Mouse (Mus musculus): ENCODE measurements around the gene Pigyl. TPM values are rescaled to one million over a fixed set of nuclear protein-coding genes. Genes with fewer than 3 reads are reported as not detected.

Pigyl gene
- polyA plus RNA-seq, 1 experiment: 64.8 TPM

DNA sequence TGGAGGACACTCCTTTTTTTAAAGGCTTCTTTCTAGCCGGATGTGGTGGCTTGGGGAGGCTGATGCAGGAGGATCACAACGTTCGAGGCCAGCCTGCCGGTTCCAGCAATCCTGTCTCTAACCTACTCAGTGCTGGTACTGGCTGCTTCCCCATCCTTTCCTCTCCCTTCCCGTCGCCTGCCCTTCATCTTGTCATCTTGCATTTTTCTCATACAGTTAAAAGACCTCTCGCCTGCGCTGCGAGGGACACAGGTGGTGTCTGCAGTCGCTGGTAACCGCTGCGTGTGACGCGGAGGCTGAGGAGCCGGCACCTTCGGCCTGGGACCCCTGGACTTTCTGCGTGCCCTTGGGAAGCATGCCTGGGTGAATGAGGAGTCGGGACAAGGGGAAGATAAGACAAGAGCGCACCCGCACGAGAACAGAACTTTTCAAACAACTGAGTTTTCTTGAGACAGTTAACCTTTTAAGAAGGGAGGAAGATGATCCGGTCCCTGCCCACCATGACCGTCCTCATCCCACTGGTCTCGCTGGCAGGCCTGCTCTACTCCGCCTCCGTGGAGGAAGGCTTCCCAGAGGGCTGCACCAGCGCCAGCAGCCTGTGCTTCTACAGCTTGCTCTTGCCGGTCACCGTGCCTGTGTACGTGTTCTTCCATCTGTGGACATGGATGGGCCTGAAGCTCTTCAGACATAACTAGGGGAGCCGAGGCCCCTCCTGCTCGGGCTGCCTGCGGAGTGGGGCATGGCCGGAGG, 1.0 kb downstream of the Pigyl start:
- H3K4me1 ChIP-seq (ENCODE audit: control insufficient read depth, insufficient read depth, low read length): peaks cover 20% of the 10 kb centered on the region
- TF ChIP-seq CTCF (IDR thresholded peaks at IDR 0.05; ENCODE audit: control insufficient read depth, insufficient read depth, insufficient replicate concordance, low read depth, low read length): no peak
- TF ChIP-seq POLR2A (IDR thresholded peaks at IDR 0.05; ENCODE audit: control insufficient read depth, low read depth, low read length): no peak
- no peaks in the 10 kb centered on the region for H3K27me3 ChIP-seq (ENCODE audit: control insufficient read depth, insufficient read depth, low read length)
- H3K4me3 ChIP-seq (ENCODE audit: control insufficient read depth, low read depth, low read length): peak overlapping the region; percentile 97
- peak overlapping the region; percentile 27; the same call in 1 of the 2 replicates for H3K27ac ChIP-seq (ENCODE audit: control insufficient read depth, insufficient read depth, low read depth, low read length)
- H3K36me3 ChIP-seq (ENCODE audit: control insufficient read depth, insufficient read depth, low read length): no peaks in the 10 kb centered on the region

DNA sequence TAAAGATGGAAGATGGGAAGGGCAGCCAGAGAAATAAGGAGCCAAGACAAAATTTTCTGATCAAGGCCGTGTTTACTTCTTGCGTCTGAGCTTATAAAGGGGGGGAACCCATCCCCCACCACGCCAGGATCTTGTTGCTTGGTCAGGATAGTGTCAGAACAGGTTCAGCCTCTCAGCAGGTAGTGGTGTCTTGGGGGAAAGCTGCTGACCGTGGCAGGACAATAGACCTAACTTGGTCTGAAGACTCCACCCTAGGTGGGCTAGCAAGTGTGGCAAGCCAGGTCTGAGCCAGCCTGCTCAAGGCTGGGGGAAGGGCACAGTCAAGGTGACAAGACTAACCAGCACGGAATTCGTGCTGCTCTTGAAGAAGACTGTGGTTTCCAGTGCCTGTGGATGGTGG, 4.7 kb downstream of the Pigyl start:
- Histone ChIP-seq H3K27ac (ENCODE audit: control insufficient read depth, insufficient read depth, low read depth, low read length) (no peak overlapping the region), H3K4me1 (ENCODE audit: control insufficient read depth, insufficient read depth, low read length) (peaks cover 17% of the 10 kb centered on the region)
- TF ChIP-seq POLR2A (IDR thresholded peaks at IDR 0.05; ENCODE audit: control insufficient read depth, low read depth, low read length) (no peak), CTCF (IDR thresholded peaks at IDR 0.05; ENCODE audit: control insufficient read depth, insufficient read depth, insufficient replicate concordance, low read depth, low read length) (no peak)

DNA sequence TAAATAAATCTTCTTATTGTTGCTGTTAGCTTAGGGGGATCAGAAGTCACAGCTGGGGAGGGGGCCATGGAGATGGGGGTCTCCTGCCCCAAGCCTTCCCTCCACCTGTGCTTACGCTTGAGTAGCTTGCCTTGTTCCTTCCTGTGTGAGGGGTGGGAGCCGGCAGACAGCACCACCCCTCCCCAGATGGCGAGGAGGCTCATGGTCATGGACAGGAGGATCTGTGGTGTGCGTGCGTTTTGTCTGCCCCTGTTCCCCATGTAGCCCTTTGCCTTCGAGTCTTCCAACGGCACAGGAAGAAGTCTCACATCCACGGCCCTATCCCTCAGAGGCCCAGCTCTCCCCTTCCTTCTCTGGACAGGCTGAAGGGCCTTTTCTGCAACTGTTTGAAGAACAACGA, 5.7 kb downstream of the Pigyl start:
- H3K27me3 ChIP-seq (ENCODE audit: control insufficient read depth, insufficient read depth, low read length): no peaks in the 10 kb centered on the region
- no peak overlapping the region for H3K4me3 ChIP-seq (ENCODE audit: control insufficient read depth, low read depth, low read length)
- H3K27ac ChIP-seq (ENCODE audit: control insufficient read depth, insufficient read depth, low read depth, low read length): no peak overlapping the region
- H3K36me3 ChIP-seq (ENCODE audit: control insufficient read depth, insufficient read depth, low read length): no peaks in the 10 kb centered on the region
- TF ChIP-seq POLR2A (IDR thresholded peaks at IDR 0.05; ENCODE audit: control insufficient read depth, low read depth, low read length): no peak
- H3K4me1 ChIP-seq (ENCODE audit: control insufficient read depth, insufficient read depth, low read length): peaks cover 16% of the 10 kb centered on the region

More for the DNA sequence above, 4.7 kb downstream of the Pigyl start:
- Histone ChIP-seq H3K27me3 (ENCODE audit: control insufficient read depth, insufficient read depth, low read length) (no peaks in the 10 kb centered on the region), H3K4me3 (ENCODE audit: control insufficient read depth, low read depth, low read length) (no peak overlapping the region), H3K36me3 (ENCODE audit: control insufficient read depth, insufficient read depth, low read length) (no peaks in the 10 kb centered on the region)

DNA sequence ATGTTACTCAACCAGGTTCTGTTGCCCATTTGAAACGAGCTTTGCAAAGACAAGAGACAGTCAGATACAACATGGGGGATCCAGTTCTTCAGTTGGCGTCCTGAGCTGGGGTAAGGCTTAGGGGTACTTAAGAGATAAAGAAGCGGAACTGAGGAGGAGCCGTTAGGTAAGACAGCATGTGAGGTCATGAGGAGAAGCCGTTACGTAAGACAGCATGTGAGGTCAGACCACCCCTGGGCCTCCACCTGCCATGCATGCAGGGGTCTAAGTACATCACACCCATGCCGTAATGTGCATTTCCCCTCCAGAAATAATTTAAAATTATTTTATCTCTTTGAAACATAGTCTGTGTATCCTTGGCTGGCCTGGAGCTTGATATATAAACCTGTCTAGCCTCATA, 6.3 kb downstream of the Pigyl start:
- Histone ChIP-seq H3K36me3 (ENCODE audit: control insufficient read depth, insufficient read depth, low read length) (no peaks in the 10 kb centered on the region), H3K27ac (ENCODE audit: control insufficient read depth, insufficient read depth, low read depth, low read length) (no peak overlapping the region), H3K4me3 (ENCODE audit: control insufficient read depth, low read depth, low read length) (no peak overlapping the region), H3K4me1 (ENCODE audit: control insufficient read depth, insufficient read depth, low read length) (peaks cover 10% of the 10 kb centered on the region), H3K27me3 (ENCODE audit: control insufficient read depth, insufficient read depth, low read length) (no peaks in the 10 kb centered on the region)
- TF ChIP-seq CTCF (IDR thresholded peaks at IDR 0.05; ENCODE audit: control insufficient read depth, insufficient read depth, insufficient replicate concordance, low read depth, low read length) (no peak), POLR2A (IDR thresholded peaks at IDR 0.05; ENCODE audit: control insufficient read depth, low read depth, low read length) (no peak)

DNA sequence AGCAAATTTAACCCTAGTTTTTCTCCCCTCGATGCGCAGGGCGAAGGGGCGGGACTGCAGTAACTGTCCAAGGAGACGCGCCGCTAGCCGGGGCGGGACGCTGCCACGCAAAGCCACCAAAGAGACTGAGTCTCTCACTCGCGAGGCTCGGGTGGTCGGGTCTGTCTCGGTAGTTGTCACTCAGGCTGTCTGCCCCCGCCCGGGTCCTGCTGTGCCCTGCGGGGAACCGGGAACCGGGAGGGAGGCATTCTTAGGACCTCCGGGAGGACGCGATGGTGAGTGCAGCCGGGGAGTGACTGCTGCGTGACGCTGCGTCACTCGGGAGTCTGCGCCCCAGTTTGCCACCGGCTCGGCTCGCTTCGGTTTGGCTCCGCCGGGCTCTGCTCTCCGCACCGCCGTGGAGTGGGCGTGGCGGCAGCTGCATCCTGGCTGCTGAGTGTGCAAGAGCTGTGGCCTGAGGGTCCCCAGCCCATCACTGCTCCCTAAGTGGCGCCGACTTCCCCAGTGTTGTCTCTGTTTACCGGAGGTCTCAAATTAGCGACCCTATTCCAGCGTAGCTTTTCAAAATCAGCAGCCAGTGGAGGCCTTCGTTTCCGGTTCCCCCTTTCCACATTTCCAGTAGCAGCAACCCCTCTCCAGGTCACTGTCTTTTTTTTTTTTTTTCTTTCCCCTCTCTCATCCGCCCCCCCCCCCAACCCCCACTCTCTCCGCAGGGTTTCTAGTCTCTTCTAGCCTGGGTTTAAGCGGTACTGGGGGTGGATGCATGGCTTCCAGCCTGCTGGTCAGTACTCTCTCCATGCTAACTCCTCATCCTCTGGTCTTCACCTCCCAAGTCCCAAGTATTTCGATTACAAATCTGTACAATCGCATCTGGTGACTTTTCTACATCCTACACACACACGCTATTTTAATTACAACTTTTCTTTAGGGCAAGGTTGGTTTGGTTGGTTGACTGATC, 8.3 kb downstream of the Pigyl start:
- Histone ChIP-seq H3K27ac (ENCODE audit: control insufficient read depth, insufficient read depth, low read depth, low read length) (no peak overlapping the region), H3K27me3 (ENCODE audit: control insufficient read depth, insufficient read depth, low read length) (no peaks in the 10 kb centered on the region), H3K4me3 (ENCODE audit: control insufficient read depth, low read depth, low read length) (peak overlapping the region; percentile 85), H3K36me3 (ENCODE audit: control insufficient read depth, insufficient read depth, low read length) (no peaks in the 10 kb centered on the region), H3K4me1 (ENCODE audit: control insufficient read depth, insufficient read depth, low read length) (peaks cover 4% of the 10 kb centered on the region)
- TF ChIP-seq CTCF (IDR thresholded peaks at IDR 0.05; ENCODE audit: control insufficient read depth, insufficient read depth, insufficient replicate concordance, low read depth, low read length) (no peak), POLR2A (IDR thresholded peaks at IDR 0.05; ENCODE audit: control insufficient read depth, low read depth, low read length) (no peak)

DNA sequence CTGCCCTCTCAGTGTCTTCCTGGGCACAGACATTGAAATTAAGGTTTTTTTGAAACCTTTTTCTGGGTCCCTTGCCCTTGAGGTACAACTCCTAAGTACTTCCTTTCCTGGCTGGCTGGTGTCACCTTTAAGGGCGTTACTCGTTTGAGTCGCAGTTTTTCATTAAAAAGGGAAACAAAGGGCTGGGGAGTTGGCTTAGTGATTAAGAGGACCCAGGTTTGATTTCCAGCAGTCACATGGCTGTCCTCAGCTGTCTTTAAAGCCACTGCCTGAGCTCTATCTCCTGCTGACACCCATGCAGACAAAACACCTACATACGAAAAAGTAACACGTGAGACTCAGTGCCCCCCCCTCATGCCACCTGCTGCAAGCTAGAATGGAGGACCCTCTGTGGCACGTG, 9.3 kb downstream of the Pigyl start:
- Histone ChIP-seq H3K27me3 (ENCODE audit: control insufficient read depth, insufficient read depth, low read length) (no peaks in the 10 kb centered on the region), H3K4me3 (ENCODE audit: control insufficient read depth, low read depth, low read length) (no peak overlapping the region), H3K27ac (ENCODE audit: control insufficient read depth, insufficient read depth, low read depth, low read length) (no peak overlapping the region), H3K36me3 (ENCODE audit: control insufficient read depth, insufficient read depth, low read length) (no peaks in the 10 kb centered on the region), H3K4me1 (ENCODE audit: control insufficient read depth, insufficient read depth, low read length) (peaks cover 4% of the 10 kb centered on the region)
- no peak for TF ChIP-seq POLR2A (IDR thresholded peaks at IDR 0.05; ENCODE audit: control insufficient read depth, low read depth, low read length)
- no peak for TF ChIP-seq CTCF (IDR thresholded peaks at IDR 0.05; ENCODE audit: control insufficient read depth, insufficient read depth, insufficient replicate concordance, low read depth, low read length)

DNA sequence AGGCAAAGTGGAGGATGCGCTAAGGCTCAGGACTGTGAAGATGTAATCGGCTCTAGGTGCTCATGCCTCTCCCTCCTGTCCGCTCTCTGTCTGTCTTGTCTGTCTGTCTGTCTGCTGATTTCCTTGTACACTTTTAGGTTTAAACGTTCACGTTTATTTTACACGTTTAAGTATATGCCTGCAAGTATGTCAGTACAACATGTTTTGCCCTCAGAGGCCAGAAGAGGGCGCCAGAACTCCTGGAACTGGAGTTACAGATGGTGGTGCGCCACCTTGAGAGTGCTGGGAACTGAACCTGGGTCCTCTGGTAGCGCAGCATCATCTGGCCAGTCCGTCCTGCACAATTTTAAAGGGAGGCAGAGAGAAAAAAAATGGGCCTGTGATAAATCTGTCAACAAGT, 10.0 kb downstream of the Pigyl start:
- H3K27ac ChIP-seq (ENCODE audit: control insufficient read depth, insufficient read depth, low read depth, low read length): no peak overlapping the region
- H3K36me3 ChIP-seq (ENCODE audit: control insufficient read depth, insufficient read depth, low read length): no peaks in the 10 kb centered on the region
- H3K27me3 ChIP-seq (ENCODE audit: control insufficient read depth, insufficient read depth, low read length): no peaks in the 10 kb centered on the region
- peaks cover 4% of the 10 kb centered on the region for H3K4me1 ChIP-seq (ENCODE audit: control insufficient read depth, insufficient read depth, low read length)
- no peak overlapping the region for H3K4me3 ChIP-seq (ENCODE audit: control insufficient read depth, low read depth, low read length)
- no peak for TF ChIP-seq POLR2A (IDR thresholded peaks at IDR 0.05; ENCODE audit: control insufficient read depth, low read depth, low read length)
- TF ChIP-seq CTCF (IDR thresholded peaks at IDR 0.05; ENCODE audit: control insufficient read depth, insufficient read depth, insufficient replicate concordance, low read depth, low read length): peak; percentile 68; the same call in 1 of the 2 replicates

All from testis, adult 2 months (tissue).